Mouse (Mus musculus) gastrocnemius, adult 2 months (tissue): ENCODE measurements at regions not wholly inside any gene's neighbourhood (a gene's known extent, or its start where the extent isn't known, plus 50 kb on each side); places are given as distances from the start of the nearest gene placed in this dataset.

Source experiments
- DNase-seq: peaks from one replicate; pipeline ENCODE4 v3.0.0; 2022
- H3K27ac ChIP-seq: fragments of 200-600 bp; 2 replicates; pipeline ENCODE4 v1.8.1; 2022; ENCODE audit warnings: mild to moderate bottlenecking
- H3K4me3 ChIP-seq: fragments of 200-600 bp; 2 replicates; pipeline ENCODE4 v1.8.1; 2022; ENCODE audit warnings: mild to moderate bottlenecking, moderate library complexity
- CTCF ChIP-seq: fragments of 200-600 bp; IDR thresholded peaks from 2 replicates; pipeline ENCODE4 v1.8.1; 2022; ENCODE audit warnings: antibody characterized with exemption, mild to moderate bottlenecking, moderate library complexity
- intact Hi-C: fragments of 180-260 bp; cut with DNase I; formaldehyde crosslinking; loops from one replicate; pipeline ENCODE4 v1.15.1; 2025

- Histone ChIP-seq H3K27ac (no peak overlapping the region), H3K4me3 (no peak overlapping the region)
- no peak for DNase-seq
- no peak for TF ChIP-seq CTCF
- intact Hi-C loops: no loop called here
These were observed 189.3 kb upstream of the Ncam1 start for GRCm38 (mm10) chr9:49988064-49988463.

- no peak for DNase-seq
- intact Hi-C loops: no loop called here
- Histone ChIP-seq H3K27ac (no peak overlapping the region), H3K4me3 (no peak overlapping the region)
- no peak for TF ChIP-seq CTCF
These were observed 188.8 kb upstream of the Ncam1 start for GRCm38 (mm10) chr9:49987481-49987880.

- Histone ChIP-seq H3K27ac (no peak overlapping the region), H3K4me3 (no peak overlapping the region)
- TF ChIP-seq CTCF: no peak
- peak; percentile 42 for DNase-seq
- intact Hi-C loops: no loop called here
These were observed 181.9 kb upstream of the Ncam1 start for GRCm38 (mm10) chr9:49980344-49981207.

GRCm38 (mm10) chr9:49975938-49976671, 177.4 kb upstream of the Ncam1 start:
- H3K27ac ChIP-seq: no peak overlapping the region
- DNase-seq: peak; percentile 75
- intact Hi-C loops: no loop called here
- no peak for TF ChIP-seq CTCF
- peak overlapping the region; percentile 55 for H3K4me3 ChIP-seq

GRCm38 (mm10) chr9:49973974-49974495, 175.3 kb upstream of the Ncam1 start:
- H3K27ac ChIP-seq: no peak overlapping the region
- no peak for TF ChIP-seq CTCF
- intact Hi-C loops: no loop called here
- no peak overlapping the region for H3K4me3 ChIP-seq
- peak; percentile 36 for DNase-seq

GRCm38 (mm10) chr9:49969429-49969828, 170.7 kb upstream of the Ncam1 start:
- no peak for DNase-seq
- intact Hi-C loops: no loop called here
- Histone ChIP-seq H3K27ac (no peak overlapping the region), H3K4me3 (no peak overlapping the region)
- TF ChIP-seq CTCF: no peak

GRCm38 (mm10) chr9:49964666-49965065, 165.9 kb upstream of the Ncam1 start:
- H3K4me3 ChIP-seq: no peak overlapping the region
- intact Hi-C loops: no loop called here
- no peak for TF ChIP-seq CTCF
- H3K27ac ChIP-seq: no peak overlapping the region
- DNase-seq: no peak

- DNase-seq: no peak
- intact Hi-C loops: no loop called here
- Histone ChIP-seq H3K4me3 (no peak overlapping the region), H3K27ac (no peak overlapping the region)
- TF ChIP-seq CTCF: no peak
These were observed 163.9 kb upstream of the Ncam1 start for GRCm38 (mm10) chr9:49962561-49963071.

GRCm38 (mm10) chr9:49961965-49962364, 163.2 kb upstream of the Ncam1 start:
- no peak overlapping the region for H3K27ac ChIP-seq
- intact Hi-C loops: no loop called here
- no peak for TF ChIP-seq CTCF
- peak; percentile 45 for DNase-seq
- H3K4me3 ChIP-seq: no peak overlapping the region

GRCm38 (mm10) chr9:49961329-49961728, 162.6 kb upstream of the Ncam1 start:
- TF ChIP-seq CTCF: no peak
- intact Hi-C loops: no loop called here
- no peak for DNase-seq
- Histone ChIP-seq H3K27ac (no peak overlapping the region), H3K4me3 (no peak overlapping the region)

- no peak for DNase-seq
- no peak overlapping the region for H3K27ac ChIP-seq
- TF ChIP-seq CTCF: no peak
- intact Hi-C loops: no loop called here
- H3K4me3 ChIP-seq: no peak overlapping the region
These were observed 161.3 kb upstream of the Ncam1 start for GRCm38 (mm10) chr9:49959987-49960386.

GRCm38 (mm10) chr9:49958890-49959289, 160.2 kb upstream of the Ncam1 start:
- Histone ChIP-seq H3K4me3 (no peak overlapping the region), H3K27ac (no peak overlapping the region)
- intact Hi-C loops: no loop called here
- DNase-seq: no peak
- TF ChIP-seq CTCF: no peak

GRCm38 (mm10) chr9:49954601-49955000, 155.9 kb upstream of the Ncam1 start:
- no peak for TF ChIP-seq CTCF

More at GRCm38 (mm10) chr9:49954601-49955000, 155.9 kb upstream of the Ncam1 start:
- Histone ChIP-seq H3K27ac (no peak overlapping the region), H3K4me3 (no peak overlapping the region)
- intact Hi-C loops: no loop called here
- no peak for DNase-seq
